Mouse (Mus musculus) adrenal gland (tissue): ENCODE data around the gene Gm30191.
"Not testable (repeated sequence)": the region's sequence is repeated elsewhere in the genome, so short reads cannot be mapped to it uniquely, and the experiment has no call there.

Experiments
- intact Hi-C: fragments of 180-260 bp; cut with DNase I; formaldehyde crosslinking; loops from one replicate; pipeline ENCODE4 v1.15.1; 2025

Gene Gm30191

DNA sequence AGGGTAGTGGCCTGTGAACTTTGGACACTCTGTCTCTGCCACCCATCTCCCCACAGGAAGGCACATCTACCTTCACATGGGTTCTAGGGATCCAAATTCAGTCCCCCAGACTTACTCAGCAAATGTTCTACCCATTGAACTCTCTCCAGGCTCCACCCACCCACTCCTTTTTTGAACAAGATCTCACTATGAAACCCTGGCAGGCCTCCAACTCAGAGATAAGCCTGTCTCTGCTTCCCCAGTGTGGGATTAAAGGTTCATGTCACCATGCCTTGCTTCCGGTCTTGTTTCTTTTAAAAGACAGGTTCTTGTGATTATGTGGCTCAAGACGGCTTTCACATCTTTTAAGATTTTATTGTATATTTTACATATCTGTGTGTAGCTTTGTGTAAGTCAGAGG lies 38.2 kb downstream of the Gm30191 start:
- intact Hi-C loops = loop anchor here (5.0 kb wide), 1 partner anchor 38 kb away; the partner anchor contains the start of genes Gm30191 and Zfp593

DNA sequence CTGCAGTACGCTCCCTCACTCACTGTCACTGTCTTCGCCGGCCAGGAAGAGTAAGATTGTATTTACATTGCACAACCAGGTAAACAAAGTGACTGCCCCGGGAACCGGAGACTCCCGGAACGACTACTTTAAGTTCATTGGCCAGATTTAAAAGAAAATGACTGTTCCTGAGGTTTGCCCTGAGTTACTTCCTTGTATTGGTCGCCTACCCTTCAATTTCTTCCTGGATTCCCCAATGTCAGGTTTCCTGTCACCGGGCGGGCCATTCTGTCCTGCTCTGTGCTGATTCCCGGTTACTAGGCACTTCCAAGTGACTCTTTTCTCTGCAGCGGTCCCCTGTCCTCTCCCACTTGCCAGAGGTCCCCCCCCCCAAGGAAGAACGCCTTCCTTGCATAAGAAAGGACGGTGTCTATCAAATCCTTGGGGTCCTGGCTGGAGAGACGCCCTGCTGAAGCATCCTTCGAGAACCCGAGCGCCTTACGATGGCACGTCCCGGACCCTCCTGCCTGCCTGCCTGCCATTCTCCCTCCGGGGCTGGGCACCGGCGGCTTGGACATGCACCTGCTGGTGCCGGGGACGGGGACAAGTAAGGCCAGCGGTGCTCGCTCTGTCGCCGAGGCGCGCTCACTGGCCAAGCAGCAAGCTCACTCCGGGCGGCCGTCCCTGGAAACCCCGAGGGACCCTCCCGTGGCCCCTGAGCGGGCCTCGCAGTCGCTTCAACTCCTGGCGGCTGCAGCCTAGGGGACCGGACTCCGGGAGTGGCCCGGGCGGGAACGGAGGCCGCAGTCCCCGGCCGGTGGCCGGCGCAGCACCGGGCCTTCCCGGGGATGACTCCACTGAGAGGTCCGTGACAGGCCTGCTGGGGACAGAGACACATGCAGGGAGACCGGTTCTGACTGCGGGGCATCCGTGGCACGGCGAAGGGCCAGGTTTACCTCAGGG lies 39.8 kb downstream of the Gm30191 start:
- intact Hi-C loops = loop anchor here (5.0 kb wide), 1 partner anchor 39 kb away; the partner anchor contains the start of genes Gm30191 and Zfp593

DNA sequence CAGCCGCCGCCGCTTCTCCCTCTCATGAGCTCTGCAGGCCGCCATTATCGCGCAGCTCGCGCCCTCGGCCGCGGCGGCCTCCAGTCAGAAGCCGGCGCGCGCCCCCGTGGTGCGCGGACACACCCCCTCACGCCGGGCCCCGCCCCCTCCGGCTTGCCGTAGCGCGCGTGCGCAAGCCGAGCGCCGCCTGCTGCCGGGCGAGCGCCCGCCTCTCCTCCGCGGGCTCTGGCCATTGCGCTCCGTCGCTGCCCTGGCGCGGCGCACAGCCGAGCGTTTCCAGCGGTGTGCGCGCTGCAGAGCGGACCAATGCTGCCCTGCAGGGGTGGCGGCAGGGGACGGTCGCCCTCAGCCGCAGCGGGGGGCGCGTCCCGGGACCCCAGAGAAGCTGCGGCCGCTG lies 40.4 kb downstream of the Gm30191 start:
- intact Hi-C loops = loop anchor here (5.0 kb wide), 1 partner anchor 40 kb away; the partner anchor contains the start of genes Gm30191 and Zfp593

DNA sequence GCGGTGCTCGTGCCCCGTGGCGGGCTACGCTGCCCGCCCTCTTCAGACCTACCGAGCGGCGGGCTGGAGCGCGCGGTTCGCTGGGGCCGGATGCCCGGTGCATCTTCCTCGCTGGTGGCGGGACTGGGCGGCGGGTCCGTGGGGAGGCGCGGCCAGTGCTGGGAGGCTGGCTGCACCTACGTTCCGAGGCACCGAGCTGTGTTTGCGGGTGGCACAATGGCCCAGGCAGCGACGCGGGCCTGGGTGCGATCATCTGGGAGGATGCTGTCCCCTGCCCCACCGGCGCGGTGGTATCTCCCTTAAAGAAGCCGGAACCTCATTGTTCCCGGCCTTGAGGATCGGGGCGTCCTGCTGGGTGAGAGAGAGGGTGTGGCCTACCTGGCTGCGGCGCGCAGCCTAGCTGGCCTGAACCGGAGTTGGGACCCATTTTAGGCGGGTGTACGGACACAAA lies 40.9 kb downstream of the Gm30191 start, which contains the start of gene Pdik1l:
Gene Pdik1l, minus strand, starts transcription at position 321 of the 451 bp plus-strand sequence.
- intact Hi-C loops = loop anchor here (5.0 kb wide), 1 partner anchor 40 kb away; the partner anchor contains the start of genes Gm30191 and Zfp593

DNA sequence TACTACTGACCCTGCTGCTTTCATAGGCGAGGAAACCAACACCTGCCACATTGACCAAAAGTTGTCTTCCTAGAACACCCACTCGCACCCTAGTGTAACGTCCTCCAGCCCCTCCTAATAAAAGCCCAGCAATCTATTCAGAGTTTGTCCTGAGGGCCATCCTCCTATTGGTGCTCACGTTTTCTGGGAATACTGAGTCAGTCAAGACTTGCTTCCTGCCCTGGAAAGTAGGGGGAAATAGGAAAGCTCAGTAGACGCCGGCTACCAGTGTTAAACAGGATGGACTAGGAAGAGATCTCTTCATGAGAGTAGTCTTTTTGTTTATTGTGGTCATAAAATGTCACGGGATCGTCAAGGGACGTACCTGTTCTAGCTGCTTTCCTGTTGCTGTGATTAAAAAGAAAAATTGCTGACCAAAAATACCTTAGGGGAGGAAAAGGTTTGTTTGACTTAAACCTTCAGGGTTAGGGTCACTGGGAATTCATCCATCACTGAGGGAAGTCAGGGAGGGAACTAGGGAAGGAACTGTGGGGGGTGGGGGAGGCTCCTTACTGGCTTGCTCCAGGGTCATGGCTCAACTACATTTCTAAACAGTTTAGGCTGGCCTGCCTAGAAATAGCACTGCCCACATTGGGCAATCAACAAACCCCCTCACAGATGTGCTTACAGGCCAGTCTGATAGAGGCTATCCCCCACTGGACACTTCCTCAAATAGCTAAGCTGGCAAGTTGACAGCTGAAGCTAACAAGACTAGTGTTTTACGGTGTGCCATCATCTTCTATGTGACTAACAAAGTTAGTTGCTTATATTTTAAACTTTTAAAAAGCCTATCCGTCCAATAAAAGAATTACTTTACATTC lies 41.9 kb downstream of the Gm30191 start:
- intact Hi-C loops = loop anchor here (5.0 kb wide), 1 partner anchor 41 kb away; the partner anchor contains the start of genes Gm30191 and Zfp593

DNA sequence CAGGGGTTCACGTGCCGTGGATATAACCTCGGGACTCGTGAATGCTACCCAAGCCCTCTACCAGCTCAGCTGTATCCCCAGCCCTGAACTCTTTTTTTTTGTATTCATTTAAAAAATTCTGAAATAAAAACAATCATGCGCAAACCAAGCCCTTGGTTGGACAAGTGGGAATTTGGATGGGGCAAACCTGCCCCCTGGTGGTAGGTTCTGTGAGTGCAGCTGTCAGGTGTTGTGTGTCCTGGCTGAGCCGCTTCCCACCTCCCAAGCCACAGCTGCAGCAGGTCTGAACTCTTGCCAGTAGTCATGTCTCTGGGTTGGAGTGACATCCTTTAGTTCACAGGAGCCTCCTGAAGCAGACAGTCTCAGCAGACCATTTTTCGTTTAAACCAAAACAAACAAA lies 45.3 kb downstream of the Gm30191 start:
- intact Hi-C loops = loop anchor here (2.0 to 5.0 kb wide), 2 partner anchors 65 to 105 kb away; partner anchors contain the start of gene Cep85

DNA sequence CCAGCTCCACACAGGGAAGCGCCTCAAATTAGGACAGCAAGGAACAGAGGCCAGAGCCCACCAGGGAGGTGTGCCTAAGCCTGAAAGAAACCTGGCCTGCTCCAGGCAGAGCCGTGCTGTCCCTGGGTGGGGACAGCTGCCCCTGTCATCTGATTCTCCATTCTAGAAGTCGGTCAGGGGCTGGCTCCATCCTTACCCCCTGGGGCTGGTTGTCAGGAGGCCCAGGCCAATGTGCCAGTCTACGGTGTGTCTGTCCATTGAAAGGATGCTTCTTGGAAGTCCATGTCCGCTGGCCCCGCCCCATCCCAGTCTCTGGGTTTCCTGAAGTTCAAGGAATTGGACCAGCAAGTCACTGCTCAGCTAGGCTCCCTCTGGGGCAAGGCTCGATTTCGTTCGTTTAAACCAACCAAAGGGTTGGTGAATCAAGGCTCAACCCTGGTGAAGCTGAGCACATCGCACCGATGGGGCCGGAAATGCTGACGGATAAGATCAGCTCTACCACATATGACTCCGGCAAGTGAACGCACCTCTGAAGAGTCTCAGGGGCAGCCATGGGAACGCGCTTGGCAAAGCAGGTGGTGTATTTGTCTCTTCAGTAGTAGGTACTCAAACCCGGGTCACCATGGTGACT lies 46.4 kb downstream of the Gm30191 start:
- intact Hi-C loops = loop anchor here (2.0 to 5.0 kb wide), 2 partner anchors 64 to 106 kb away; partner anchors contain the start of gene Cep85

- intact Hi-C loops = loop anchor here (2.0 to 5.0 kb wide), 2 partner anchors 64 to 107 kb away; partner anchors contain the start of gene Cep85
Measured at GRCm38 (mm10) chr4:134293692-134294163, 47.0 kb downstream of the Gm30191 start.

- intact Hi-C loops = not testable (repeated sequence)
Measured at GRCm38 (mm10) chr4:134296096-134296495, 49.4 kb downstream of the Gm30191 start.

DNA sequence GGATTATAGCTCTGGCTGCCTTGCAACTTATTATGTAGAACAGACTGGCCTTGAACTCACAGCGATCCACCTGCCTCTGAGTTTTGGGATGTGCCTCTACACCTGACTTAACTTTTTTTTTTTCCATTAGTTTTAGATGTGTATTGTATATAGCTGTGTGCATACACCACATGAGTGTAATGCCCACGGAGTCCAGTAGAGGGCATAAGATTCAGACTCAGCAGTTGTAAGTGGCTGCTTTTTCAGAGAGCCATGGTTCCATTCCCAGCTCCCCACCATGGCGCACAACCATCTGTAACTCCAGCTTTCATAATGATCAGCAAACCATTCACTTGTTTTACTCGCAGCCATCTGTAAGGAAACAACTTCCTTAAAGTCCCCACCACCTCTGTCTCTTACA lies 49.8 kb downstream of the Gm30191 start:
- intact Hi-C loops = no loop called here

- intact Hi-C loops = no loop called here
Measured at GRCm38 (mm10) chr4:134297369-134297768, 50.6 kb downstream of the Gm30191 start.

- intact Hi-C loops = no loop called here
Measured at GRCm38 (mm10) chr4:134298626-134299497, 52.1 kb downstream of the Gm30191 start.

DNA sequence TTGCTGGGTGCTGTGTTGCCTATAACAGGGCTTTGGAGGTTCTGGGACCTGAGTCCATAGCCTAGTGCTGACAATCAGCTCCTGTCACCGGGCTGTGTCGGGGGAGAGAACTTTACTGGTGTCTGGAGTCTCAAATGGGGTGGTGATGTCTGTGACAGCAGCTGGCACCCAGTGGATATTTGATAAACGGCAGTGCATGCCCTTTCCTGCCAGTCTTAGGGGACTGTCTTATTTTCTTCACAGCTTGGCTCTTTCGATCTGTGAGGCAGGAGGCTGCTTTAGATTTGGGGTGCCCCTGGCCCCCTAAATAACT lies 52.7 kb downstream of the Gm30191 start:
- intact Hi-C loops = no loop called here
